Mouse (Mus musculus) olfactory bulb, adult 2 months (tissue): ENCODE measurements around the gene Rhof. TPM values are rescaled to one million over a fixed set of nuclear protein-coding genes. Genes with fewer than 3 reads are reported as not detected.

Experiments used
- H3K27ac ChIP-seq: fragments of 200-500 bp; 2 replicates; pipeline ENCODE4 v1.5.1; 2012; ENCODE audit warnings: low read depth, low read length; ENCODE audit not compliant: insufficient read depth
- H3K4me1 ChIP-seq: fragments of 200-500 bp; 2 replicates; pipeline ENCODE4 v1.6.1; 2012; ENCODE audit warnings: low read length; ENCODE audit not compliant: control insufficient read depth, insufficient read depth
- H3K4me3 ChIP-seq: fragments of 200-500 bp; 2 replicates; pipeline ENCODE4 v1.5.1; 2012; ENCODE audit warnings: mild to moderate bottlenecking, low read depth, low read length, moderate library complexity; ENCODE audit not compliant: insufficient read depth
- CTCF ChIP-seq: fragments of 200-500 bp; IDR thresholded peaks from 2 replicates; pipeline ENCODE4 v1.5.1; 2012; ENCODE audit warnings: low read depth, mild to moderate bottlenecking, low read length, moderate library complexity; ENCODE audit not compliant: insufficient read depth
- POLR2A ChIP-seq: fragments of 200-500 bp; IDR thresholded peaks from 2 replicates; pipeline ENCODE4 v1.6.1; 2012; ENCODE audit warnings: mild to moderate bottlenecking, low read depth, low read length, moderate library complexity; ENCODE audit not compliant: insufficient read depth
- WGBS: fragments of 180-500 bp; shearing (Covaris S2); methylation state at CpG from one replicate; pipeline ENCODE4 v1.1.7; 2018; 5-methylcytosine and 5-hydroxymethylcytosine counted together
- polyA plus RNA-seq: library from polyadenylated mRNA; stranded (reverse); fragments of >200 nt; gene quantifications from 2 replicates; pipeline ENCODE4 v1.2.4, GENCODE M21; 2012; ENCODE audit warnings: low replicate concordance; ENCODE audit not compliant: missing spikeins, insufficient read depth, insufficient read length

Gene Rhof
- polyA plus RNA-seq, 1 experiment = not detected

GRCm38 (mm10) chr5:123086501-123086900, 46.0 kb downstream of the Rhof start:
- TF ChIP-seq CTCF (no peak), POLR2A (no peak)
- Histone ChIP-seq H3K27ac (no peak overlapping the region), H3K4me1 (no peaks in the 10 kb centered on the region), H3K4me3 (no peak overlapping the region)
- WGBS = 90% methylated on average over 2 of the region's 2 CpGs

- WGBS = 81% methylated on average over 13 of the region's 13 CpGs
- H3K4me1 ChIP-seq = no peaks in the 10 kb centered on the region
- no peak overlapping the region for H3K27ac ChIP-seq
- no peak for TF ChIP-seq CTCF
- no peak for TF ChIP-seq POLR2A
- H3K4me3 ChIP-seq = no peak overlapping the region
Measured at GRCm38 (mm10) chr5:123083340-123084050, 49.0 kb downstream of the Rhof start.

GRCm38 (mm10) chr5:123080510-123080909, 52.0 kb downstream of the Rhof start:
- Histone ChIP-seq H3K4me3 (no peak overlapping the region), H3K27ac (no peak overlapping the region), H3K4me1 (peaks cover 18% of the 10 kb centered on the region)
- WGBS = 97% methylated on average over 13 of the region's 13 CpGs
- TF ChIP-seq POLR2A (no peak), CTCF (no peak)

- peaks cover 19% of the 10 kb centered on the region for H3K4me1 ChIP-seq
- H3K27ac ChIP-seq = no peak overlapping the region
- no peak overlapping the region for H3K4me3 ChIP-seq
- 78% methylated on average over 8 of the region's 8 CpGs for WGBS
- TF ChIP-seq CTCF (no peak), POLR2A (no peak)
Measured at GRCm38 (mm10) chr5:123080041-123080440, 52.5 kb downstream of the Rhof start.

GRCm38 (mm10) chr5:123079568-123079967, 52.9 kb downstream of the Rhof start:
- H3K27ac ChIP-seq = no peak overlapping the region
- H3K4me3 ChIP-seq = no peak overlapping the region
- 92% methylated on average over 1 of the region's 1 CpGs for WGBS
- no peak for TF ChIP-seq POLR2A
- no peak for TF ChIP-seq CTCF
- H3K4me1 ChIP-seq = peaks cover 19% of the 10 kb centered on the region

- peak overlapping the region; percentile 13; the same call in 1 of the 2 replicates for H3K27ac ChIP-seq
- no peak for TF ChIP-seq CTCF
- TF ChIP-seq POLR2A = no peak
- H3K4me1 ChIP-seq = peaks cover 19% of the 10 kb centered on the region
- H3K4me3 ChIP-seq = peak overlapping the region; percentile 60
- 4% methylated on average over 35 of the region's 35 CpGs for WGBS
Measured at GRCm38 (mm10) chr5:123076419-123077281, 55.8 kb downstream of the Rhof start.

- TF ChIP-seq POLR2A (peak; percentile 68), CTCF (no peak)
- Histone ChIP-seq H3K27ac (no peak overlapping the region), H3K4me1 (peaks cover 19% of the 10 kb centered on the region), H3K4me3 (peak overlapping the region; percentile 60)
- 8% methylated on average over 45 of the region's 45 CpGs for WGBS
Measured at GRCm38 (mm10) chr5:123075576-123076418, 56.7 kb downstream of the Rhof start.

GRCm38 (mm10) chr5:123068714-123069113, 63.8 kb downstream of the Rhof start:
- Histone ChIP-seq H3K27ac (no peak overlapping the region), H3K4me1 (no peaks in the 10 kb centered on the region), H3K4me3 (no peak overlapping the region)
- 91% methylated on average over 2 of the region's 2 CpGs for WGBS
- TF ChIP-seq CTCF (no peak), POLR2A (no peak)
